Mouse (Mus musculus): Measurements from ENCODE around the gene Itgb5. TPM values are rescaled to one million over a fixed set of nuclear protein-coding genes. Genes with fewer than 3 reads are reported as not detected.

The Itgb5 gene
- total RNA-seq, 1 experiment from 2014 or later: 212 TPM

GRCm38 (mm10) chr16:33878041-33878783 is 48.7 kb downstream of the Itgb5 start:
- peak; percentile 79 for DNase-seq

GRCm38 (mm10) chr16:33879031-33879430 is 49.6 kb downstream of the Itgb5 start:
- DNase-seq: no peak

DNA sequence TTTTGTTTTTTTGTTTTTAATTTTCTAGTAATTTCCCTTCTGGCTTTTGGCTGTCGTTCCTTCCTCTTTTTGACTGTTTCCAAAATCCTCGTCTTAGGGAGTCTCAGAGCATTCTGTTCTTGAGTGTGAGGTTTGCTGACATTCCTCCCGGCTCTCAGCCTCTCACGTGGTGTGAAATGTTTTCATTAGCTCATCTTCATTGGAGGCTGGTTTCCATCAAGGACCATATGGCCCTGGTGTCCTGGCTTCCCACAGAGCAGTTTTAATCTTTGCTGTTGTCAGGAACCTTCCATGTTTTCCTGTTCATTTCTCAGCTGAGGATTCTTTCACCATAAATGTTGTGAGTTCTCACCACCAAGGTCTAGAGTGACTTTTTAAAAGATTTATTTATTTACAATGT is 50.1 kb downstream of the Itgb5 start:
- no peak for DNase-seq

DNA sequence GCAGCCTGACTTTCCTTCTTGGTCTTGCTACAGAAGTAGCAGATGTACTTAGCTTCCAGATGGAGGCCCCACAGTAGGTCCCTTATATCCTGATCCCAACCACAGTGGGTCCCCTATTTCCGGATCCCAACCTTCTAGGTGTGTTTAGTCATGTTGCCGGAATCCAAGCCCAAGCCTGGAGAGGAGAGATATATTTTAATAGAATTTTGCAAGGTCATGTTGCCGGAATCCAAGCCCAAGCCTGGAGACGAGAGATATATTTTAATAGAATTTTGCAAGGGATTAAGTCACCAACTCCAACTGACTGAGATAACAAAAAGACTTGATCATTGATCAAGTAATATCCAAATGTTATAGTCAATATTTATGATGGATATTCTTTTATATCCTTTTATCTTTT is 51.3 kb downstream of the Itgb5 start:
- no peak for DNase-seq

GRCm38 (mm10) chr16:33882540-33882939 is 53.1 kb downstream of the Itgb5 start:
- DNase-seq: peak; percentile 31

GRCm38 (mm10) chr16:33883046-33883975 is 53.8 kb downstream of the Itgb5 start:
- DNase-seq: no peak

GRCm38 (mm10) chr16:33884201-33884600 is 54.7 kb downstream of the Itgb5 start:
- peak; percentile 22 for DNase-seq

DNA sequence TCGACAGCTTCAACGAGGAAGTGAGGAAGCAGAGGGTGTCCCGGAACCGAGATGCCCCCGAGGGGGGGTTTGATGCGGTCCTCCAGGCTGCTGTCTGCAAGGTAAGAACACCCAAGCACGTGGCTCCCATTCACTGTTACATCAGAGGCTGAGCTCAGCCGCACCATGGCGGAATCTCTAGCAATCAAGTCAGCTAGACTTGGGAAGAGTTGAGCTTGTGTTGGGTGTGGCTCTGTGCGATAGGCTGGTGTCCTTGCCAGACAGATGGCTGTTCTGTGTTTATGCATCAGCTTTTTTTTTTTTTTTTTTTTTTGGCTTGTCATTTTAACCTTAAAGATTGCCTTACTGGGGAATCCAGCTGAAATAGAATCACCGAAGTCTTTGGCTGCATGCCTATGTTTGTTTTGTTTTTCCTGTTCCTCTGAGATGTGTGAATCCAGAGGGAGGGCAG is 55.6 kb downstream of the Itgb5 start:
- DNase-seq: no peak

- DNase-seq: peak; percentile 36
Observed at GRCm38 (mm10) chr16:33885671-33886328, 56.3 kb downstream of the Itgb5 start.

DNA sequence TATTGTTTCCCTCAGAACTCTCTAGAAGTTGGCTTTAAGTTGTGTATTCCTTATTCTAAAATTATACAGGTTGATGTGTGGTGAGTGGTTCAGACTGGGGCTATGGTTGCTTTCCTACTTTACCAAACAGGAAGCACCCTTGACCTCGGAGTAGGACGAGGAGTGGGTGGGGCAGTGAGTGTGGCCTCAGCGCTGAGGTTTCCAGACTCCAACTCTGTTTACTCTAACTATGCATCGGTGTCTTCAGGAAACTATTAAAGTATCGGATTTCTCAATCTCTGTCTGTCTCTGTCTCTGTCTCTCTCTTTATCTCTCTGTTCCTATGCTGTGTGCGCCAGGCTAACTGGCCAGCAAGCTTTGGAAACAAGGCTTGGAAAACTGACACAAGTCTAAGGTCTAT is 57.2 kb downstream of the Itgb5 start:
- DNase-seq: no peak

DNA sequence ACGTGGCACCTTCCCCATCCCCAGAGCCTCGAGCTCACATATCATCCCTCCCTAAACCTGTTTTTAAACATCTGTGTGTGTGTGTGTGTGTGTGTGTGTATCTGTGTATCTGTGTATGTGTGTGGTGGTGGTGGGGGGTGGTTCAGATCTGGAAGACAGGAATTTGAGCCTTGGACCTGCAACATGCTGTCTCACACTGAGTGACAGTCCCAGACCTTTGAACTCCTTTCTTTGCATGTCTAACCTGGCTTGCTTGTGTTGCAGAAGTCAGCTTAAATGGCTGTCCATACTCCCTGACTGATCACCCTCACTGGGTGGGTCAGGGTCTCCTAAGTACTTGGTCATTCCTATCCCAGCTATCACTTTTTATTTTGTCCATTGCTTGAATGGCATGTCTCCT is 58.5 kb downstream of the Itgb5 start:
- DNase-seq: no peak

- DNase-seq: no peak
Observed at GRCm38 (mm10) chr16:33889000-33889607, 59.6 kb downstream of the Itgb5 start.

DNA sequence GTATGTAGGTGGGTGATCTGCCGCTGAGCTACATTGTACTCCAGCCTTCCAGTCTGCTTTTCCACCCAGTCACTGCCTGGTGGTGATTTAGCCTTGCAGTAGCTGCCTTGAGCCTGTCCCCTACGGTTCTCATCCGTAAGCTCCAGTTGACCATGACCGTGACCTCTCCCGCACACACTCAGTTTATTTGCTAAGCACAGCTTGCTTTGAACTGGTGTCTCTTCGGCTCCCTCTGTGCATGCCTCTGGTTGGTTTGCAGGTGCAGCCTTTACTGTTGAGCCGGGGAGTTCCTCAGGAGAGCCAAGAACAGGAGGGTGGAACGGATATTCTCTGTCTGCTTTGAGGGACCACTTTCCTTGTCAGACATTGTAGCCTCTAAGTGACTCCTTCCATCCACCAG is 61.6 kb downstream of the Itgb5 start:
- DNase-seq: peak; percentile 60

GRCm38 (mm10) chr16:33891561-33892281 is 62.3 kb downstream of the Itgb5 start:
- DNase-seq: peak; percentile 95

DNA sequence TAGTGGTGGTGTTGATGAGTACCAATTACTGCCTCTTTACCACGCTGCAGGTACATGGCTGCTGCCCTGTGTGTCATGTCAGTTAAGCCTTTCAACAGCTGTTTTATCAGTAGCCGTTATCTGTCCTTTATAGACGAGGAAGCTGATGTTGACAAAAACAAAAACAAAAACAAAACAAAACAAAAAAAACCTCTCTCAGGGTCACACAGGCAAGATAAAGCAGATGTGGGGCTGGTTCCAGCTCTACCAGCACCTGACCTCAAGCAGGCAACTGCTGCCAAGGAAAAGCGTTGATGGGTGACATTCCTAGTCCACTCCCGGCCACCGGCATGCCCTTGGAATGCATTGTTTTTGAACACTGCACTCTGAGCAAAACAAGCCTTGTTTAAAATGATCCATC is 63.1 kb downstream of the Itgb5 start:
- DNase-seq: peak; percentile 48

- DNase-seq: no peak
Observed at GRCm38 (mm10) chr16:33893796-33894195, 64.3 kb downstream of the Itgb5 start.

GRCm38 (mm10) chr16:33894449-33894848 is 65.0 kb downstream of the Itgb5 start:
- no peak for DNase-seq

- peak; percentile 35 for DNase-seq
Observed at GRCm38 (mm10) chr16:33895690-33896089, 66.2 kb downstream of the Itgb5 start.

DNA sequence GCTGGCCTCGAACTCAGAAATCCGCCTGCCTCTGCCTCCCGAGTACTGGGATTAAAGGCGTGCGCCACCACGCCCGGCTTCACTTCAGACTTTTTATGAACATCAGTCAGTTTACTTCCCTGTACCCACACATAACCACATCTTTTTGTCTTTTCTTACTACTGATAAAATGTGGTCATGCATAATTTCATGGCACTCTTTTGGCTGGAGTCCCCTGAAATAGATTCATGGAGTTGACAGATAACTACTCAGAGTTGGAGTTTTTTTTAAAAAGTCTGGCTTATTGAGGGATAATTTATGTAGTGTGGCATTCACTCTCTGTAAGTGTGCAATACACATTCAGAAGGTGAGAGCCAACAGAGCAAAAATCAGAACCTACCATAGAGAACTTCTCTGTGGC is 67.3 kb downstream of the Itgb5 start:
- DNase-seq: no peak

DNA sequence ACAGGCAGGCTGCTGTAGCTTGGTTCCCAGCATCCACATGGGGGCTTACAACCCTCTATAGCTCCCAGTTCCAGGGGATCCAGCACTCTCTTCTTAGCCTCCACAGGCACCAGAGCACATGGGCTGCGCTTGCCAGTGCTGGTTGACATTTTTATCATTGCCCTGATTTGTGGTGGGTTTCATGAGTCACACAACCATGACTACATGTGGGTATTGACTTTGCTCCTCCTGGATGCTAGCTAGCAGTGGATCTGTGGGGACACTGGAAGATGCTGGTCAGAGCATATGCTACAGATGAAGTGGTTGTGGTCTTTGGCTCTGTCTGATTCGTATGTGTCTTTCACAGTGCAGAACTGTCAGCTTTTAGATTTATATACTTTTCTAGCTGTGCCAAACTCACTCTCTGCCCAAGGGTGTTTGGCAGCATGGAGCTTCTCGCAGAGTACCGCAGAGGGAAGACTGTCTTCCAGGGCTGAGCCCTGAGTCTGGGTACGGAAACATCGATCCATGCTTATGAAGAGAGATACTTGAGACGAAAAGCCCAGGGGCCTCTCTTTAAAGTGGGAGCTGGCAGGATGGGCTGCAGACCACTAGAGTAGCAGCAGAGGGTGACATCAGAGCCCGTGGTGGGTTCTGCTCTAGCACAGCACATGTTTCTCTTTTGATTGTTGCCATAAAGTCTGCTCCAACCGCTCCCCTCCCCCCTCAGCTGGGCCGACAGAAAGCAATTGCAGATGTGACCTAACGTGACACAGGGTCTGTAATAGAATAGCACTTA is 74.4 kb downstream of the Itgb5 start:
- peak; percentile 48 for DNase-seq

DNA sequence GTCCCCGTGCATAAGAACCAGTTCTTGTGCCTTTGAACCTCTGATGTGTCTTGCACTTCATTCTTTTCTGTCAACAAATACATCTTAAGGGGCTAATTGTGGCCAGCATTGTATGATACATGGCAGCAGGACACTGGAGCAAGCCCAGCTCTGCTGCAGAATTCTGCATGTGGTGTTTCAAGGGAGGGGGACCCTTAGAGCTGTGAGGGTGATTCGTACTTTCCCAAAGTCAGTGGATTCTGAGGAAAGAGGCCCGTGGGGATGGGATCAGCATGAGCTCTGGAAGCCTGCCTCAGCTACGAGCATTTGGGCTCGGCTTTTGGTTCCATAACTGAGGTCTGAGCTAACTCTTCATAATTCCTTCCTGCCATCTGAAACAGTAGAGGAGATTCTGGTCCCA is 75.1 kb downstream of the Itgb5 start:
- DNase-seq: no peak
